Mouse (Mus musculus): ENCODE results near the gene Impdh1. TPM values are rescaled to one million over a fixed set of nuclear protein-coding genes. Genes with fewer than 3 reads are reported as not detected.
"Not testable (repeated sequence)": the region's sequence is repeated elsewhere in the genome, so short reads cannot be mapped to it uniquely, and the experiment has no call there.

Gene Impdh1
- polyA plus RNA-seq, 1 experiment from 2014 or later: 50.4 TPM

GRCm38 (mm10) chr6:29234272-29234671 is 18.1 kb upstream of the Impdh1 start:
- no peaks in the 10 kb centered on the region for H3K36me3 ChIP-seq
- H3K27me3 ChIP-seq: no peaks in the 10 kb centered on the region
- H3K4me3 ChIP-seq: no peak overlapping the region
- no peak overlapping the region for H3K4me2 ChIP-seq
- H3K27ac ChIP-seq: no peak overlapping the region
- WGBS: 37% methylated on average over 8 of the region's 8 CpGs
- no peak overlapping the region for H3K9ac ChIP-seq
- ATAC-seq (ENCODE audit: insufficient number of reproducible peaks, low FRiP score, low TSS enrichment, low read depth): no peak
- no peaks in the 10 kb centered on the region for H3K4me1 ChIP-seq
- no peaks in the 10 kb centered on the region for H3K9me3 ChIP-seq

- H3K27me3 ChIP-seq: no peaks in the 10 kb centered on the region
- no peaks in the 10 kb centered on the region for H3K36me3 ChIP-seq
- H3K4me3 ChIP-seq: no peak overlapping the region
- no peaks in the 10 kb centered on the region for H3K4me1 ChIP-seq
- H3K9ac ChIP-seq: no peak overlapping the region
- H3K27ac ChIP-seq: no peak overlapping the region
- WGBS: 71% methylated on average over 3 of the region's 3 CpGs
- no peak overlapping the region for H3K4me2 ChIP-seq
- ATAC-seq (ENCODE audit: insufficient number of reproducible peaks, low FRiP score, low TSS enrichment, low read depth): no peak
- no peaks in the 10 kb centered on the region for H3K9me3 ChIP-seq
Measured at GRCm38 (mm10) chr6:29233710-29234109, 17.5 kb upstream of the Impdh1 start.

- H3K9ac ChIP-seq: no peak overlapping the region
- H3K27ac ChIP-seq: no peak overlapping the region
- H3K4me3 ChIP-seq: no peak overlapping the region
- no peaks in the 10 kb centered on the region for H3K36me3 ChIP-seq
- 66% methylated on average over 6 of the region's 6 CpGs for WGBS
- no peaks in the 10 kb centered on the region for H3K27me3 ChIP-seq
- H3K9me3 ChIP-seq: no peaks in the 10 kb centered on the region
- H3K4me1 ChIP-seq: no peaks in the 10 kb centered on the region
- no peak overlapping the region for H3K4me2 ChIP-seq
- no peak for ATAC-seq (ENCODE audit: insufficient number of reproducible peaks, low FRiP score, low TSS enrichment, low read depth)
Measured at GRCm38 (mm10) chr6:29232321-29232720, 16.2 kb upstream of the Impdh1 start.

GRCm38 (mm10) chr6:29231799-29232198 is 15.6 kb upstream of the Impdh1 start:
- no peak overlapping the region for H3K9ac ChIP-seq
- no peaks in the 10 kb centered on the region for H3K9me3 ChIP-seq
- no peaks in the 10 kb centered on the region for H3K36me3 ChIP-seq
- 65% methylated on average over 3 of the region's 3 CpGs for WGBS
- no peak overlapping the region for H3K4me3 ChIP-seq
- H3K27me3 ChIP-seq: no peaks in the 10 kb centered on the region
- no peaks in the 10 kb centered on the region for H3K4me1 ChIP-seq
- H3K4me2 ChIP-seq: no peak overlapping the region
- H3K27ac ChIP-seq: no peak overlapping the region
- ATAC-seq (ENCODE audit: insufficient number of reproducible peaks, low FRiP score, low TSS enrichment, low read depth): no peak

- no peaks in the 10 kb centered on the region for H3K9me3 ChIP-seq
- no peaks in the 10 kb centered on the region for H3K27me3 ChIP-seq
- no peak overlapping the region for H3K4me2 ChIP-seq
- H3K36me3 ChIP-seq: no peaks in the 10 kb centered on the region
- no peak overlapping the region for H3K9ac ChIP-seq
- H3K4me1 ChIP-seq: no peaks in the 10 kb centered on the region
- H3K4me3 ChIP-seq: no peak overlapping the region
- ATAC-seq (ENCODE audit: insufficient number of reproducible peaks, low FRiP score, low TSS enrichment, low read depth): no peak
- H3K27ac ChIP-seq: no peak overlapping the region
- WGBS: 61% methylated on average over 6 of the region's 6 CpGs
Measured at GRCm38 (mm10) chr6:29230386-29230785, 14.2 kb upstream of the Impdh1 start.

DNA sequence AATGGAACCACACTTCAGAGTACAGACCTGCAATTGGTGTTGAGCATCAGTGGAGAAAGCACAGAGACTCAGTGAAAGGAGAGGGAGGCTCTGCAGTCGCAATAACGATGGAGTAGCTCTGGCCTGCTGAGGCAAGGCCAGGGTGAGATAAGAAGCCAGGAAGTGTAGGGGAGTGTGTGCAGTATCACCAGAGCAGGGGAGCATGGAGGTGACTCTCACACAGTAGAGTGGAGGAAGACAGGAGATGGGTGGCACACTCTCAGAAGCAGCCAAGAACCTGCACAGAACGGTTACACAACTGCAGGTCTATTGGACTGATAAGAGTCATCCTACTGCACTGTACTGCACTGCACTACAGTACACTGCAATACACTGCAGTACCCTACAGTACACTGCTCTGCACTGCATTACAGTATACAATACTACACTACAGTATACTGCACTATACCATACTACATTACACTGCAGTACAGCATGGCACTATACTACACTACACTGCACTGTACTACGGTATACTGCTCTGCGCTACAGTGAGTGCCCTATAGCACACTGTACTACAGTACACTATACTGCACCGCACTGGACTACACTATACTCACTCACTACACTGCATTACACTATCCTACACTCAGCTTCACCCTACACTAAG is 13.2 kb upstream of the Impdh1 start:
- 85% methylated on average over 6 of the region's 6 CpGs for WGBS
- Histone ChIP-seq H3K4me2 (no peak overlapping the region), H3K27me3 (no peaks in the 10 kb centered on the region), H3K9ac (no peak overlapping the region), H3K4me1 (no peaks in the 10 kb centered on the region), H3K27ac (no peak overlapping the region), H3K4me3 (no peak overlapping the region), H3K36me3 (no peaks in the 10 kb centered on the region), H3K9me3 (no peaks in the 10 kb centered on the region)
- ATAC-seq (ENCODE audit: insufficient number of reproducible peaks, low FRiP score, low TSS enrichment, low read depth): 0 out of 2 replicates have a peak, but pooled peaks have one; percentile 55

- not testable (repeated sequence) for ATAC-seq (ENCODE audit: insufficient number of reproducible peaks, low FRiP score, low TSS enrichment, low read depth); H3K9ac ChIP-seq
- H3K4me1 ChIP-seq: peaks cover 27% of the 10 kb centered on the region
Measured at GRCm38 (mm10) chr6:29217717-29218116, 1.6 kb upstream of the Impdh1 start.

GRCm38 (mm10) chr6:29215181-29215580 is 983 bp downstream of the Impdh1 start:
- Histone ChIP-seq H3K9ac (no peak overlapping the region), H3K4me1 (peaks cover 45% of the 10 kb centered on the region)

More at GRCm38 (mm10) chr6:29217717-29218116, 1.6 kb upstream of the Impdh1 start:
- H3K4me2 ChIP-seq, H3K9me3 ChIP-seq, H3K4me3 ChIP-seq, H3K27ac ChIP-seq, H3K36me3 ChIP-seq: not testable (repeated sequence)
- peaks cover 30% of the 10 kb centered on the region for H3K27me3 ChIP-seq
- WGBS: 76% methylated on average over 3 of the region's 3 CpGs

DNA sequence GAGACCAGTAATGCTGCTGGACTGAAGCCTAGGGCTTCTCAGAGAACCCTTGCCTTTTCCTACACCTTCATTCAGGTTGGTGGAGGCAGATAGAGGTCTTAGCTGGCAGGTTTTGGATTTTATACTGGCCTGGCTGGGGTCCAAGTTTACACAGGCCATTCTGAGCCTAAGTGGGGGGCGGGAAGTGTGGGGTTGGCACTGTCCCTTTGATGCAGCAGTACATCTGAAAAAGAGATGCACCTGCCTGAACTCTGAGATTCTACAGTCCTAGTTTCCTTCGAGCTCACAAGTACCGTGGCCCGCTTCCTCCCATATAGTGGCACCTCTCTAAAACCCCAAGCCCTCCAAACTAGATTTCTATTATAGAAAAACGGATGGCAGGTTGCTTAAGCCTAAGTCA is 1.4 kb downstream of the Impdh1 start:
- Histone ChIP-seq H3K4me3 (peak overlapping the region; percentile 58; the same call in 1 of the 2 replicates), H3K4me1 (peaks cover 46% of the 10 kb centered on the region), H3K9ac (no peak overlapping the region), H3K9me3 (no peaks in the 10 kb centered on the region), H3K27me3 (peaks cover 30% of the 10 kb centered on the region), H3K36me3 (no peaks in the 10 kb centered on the region), H3K27ac (no peak overlapping the region), H3K4me2 (peak overlapping the region; percentile 98; the same call in 1 of the 2 replicates)
- ATAC-seq (ENCODE audit: insufficient number of reproducible peaks, low FRiP score, low TSS enrichment, low read depth): no peak
- 43% methylated on average over 5 of the region's 5 CpGs for WGBS

More at GRCm38 (mm10) chr6:29215181-29215580, 983 bp downstream of the Impdh1 start:
- Histone ChIP-seq H3K36me3 (no peaks in the 10 kb centered on the region), H3K9me3 (no peaks in the 10 kb centered on the region), H3K27me3 (peaks cover 30% of the 10 kb centered on the region), H3K4me2 (peak overlapping the region; percentile 98), H3K27ac (no peak overlapping the region), H3K4me3 (peak overlapping the region; percentile 58)
- 13% methylated on average over 9 of the region's 9 CpGs for WGBS
- no peak for ATAC-seq (ENCODE audit: insufficient number of reproducible peaks, low FRiP score, low TSS enrichment, low read depth)

DNA sequence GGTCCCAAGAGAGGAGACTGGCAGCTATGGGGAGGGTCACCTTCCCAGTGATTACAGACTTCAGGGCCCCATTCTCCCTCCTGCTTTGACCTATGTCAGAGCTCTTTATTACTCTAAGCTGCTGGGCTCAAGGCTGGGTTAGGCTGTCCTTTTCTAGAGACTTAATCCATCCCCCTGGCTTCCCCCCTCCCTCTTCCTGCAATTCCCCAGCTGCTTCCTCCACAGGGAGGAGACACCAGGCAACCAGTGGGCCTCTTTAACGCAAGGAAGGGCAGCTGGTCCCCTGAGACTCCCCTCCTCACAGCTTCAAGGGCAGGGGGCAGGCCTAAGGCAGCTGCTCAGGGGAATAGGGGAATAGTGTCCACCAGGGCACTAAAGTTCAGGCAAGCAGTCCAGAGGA is 1.9 kb downstream of the Impdh1 start:
- H3K4me3 ChIP-seq: no peak overlapping the region
- H3K9ac ChIP-seq: no peak overlapping the region
- H3K4me2 ChIP-seq: no peak overlapping the region
- 14% methylated on average over 1 of the region's 1 CpGs for WGBS
- H3K27me3 ChIP-seq: peaks cover 30% of the 10 kb centered on the region
- H3K36me3 ChIP-seq: no peaks in the 10 kb centered on the region
- peaks cover 46% of the 10 kb centered on the region for H3K4me1 ChIP-seq
- H3K27ac ChIP-seq: no peak overlapping the region
- ATAC-seq (ENCODE audit: insufficient number of reproducible peaks, low FRiP score, low TSS enrichment, low read depth): no peak
- no peaks in the 10 kb centered on the region for H3K9me3 ChIP-seq

- no peak for ATAC-seq (ENCODE audit: insufficient number of reproducible peaks, low FRiP score, low TSS enrichment, low read depth)
Measured at GRCm38 (mm10) chr6:29213436-29213835, 2.7 kb downstream of the Impdh1 start.

DNA sequence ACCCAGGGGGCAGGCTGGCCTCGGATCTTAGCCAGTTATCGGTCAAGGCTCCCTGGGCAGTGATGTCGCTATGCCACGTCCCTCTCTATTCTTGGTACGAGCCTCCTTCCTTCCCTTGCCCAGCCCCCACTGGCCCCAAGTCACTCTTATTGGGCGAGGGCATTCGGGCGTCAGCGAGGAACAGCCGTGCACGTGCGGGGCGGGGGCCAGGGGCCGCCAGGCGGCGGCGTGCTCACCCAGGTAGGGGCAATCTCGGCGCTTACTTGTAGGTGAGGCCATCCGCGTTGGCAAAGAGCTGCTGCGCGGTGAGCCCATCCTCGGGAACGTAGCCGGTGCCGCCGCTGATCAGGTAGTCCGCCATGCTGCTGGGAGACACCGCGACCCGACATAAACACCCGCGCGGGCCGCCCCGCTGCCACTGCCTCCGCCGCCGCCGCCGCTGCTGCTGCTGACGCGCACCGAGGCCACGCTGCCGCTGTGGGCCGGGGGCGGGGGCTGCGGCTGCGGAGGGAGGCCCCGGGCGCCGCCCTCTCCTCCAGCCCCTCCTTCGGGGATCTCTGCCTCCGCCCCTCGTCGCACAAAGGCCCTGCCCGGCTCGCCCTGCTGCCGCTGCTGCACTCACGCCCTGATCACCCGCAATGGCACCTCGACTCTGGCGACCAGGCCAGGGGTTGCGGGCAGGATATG is 4.2 kb downstream of the Impdh1 start:
- peak; percentile 88 for ATAC-seq (ENCODE audit: insufficient number of reproducible peaks, low FRiP score, low TSS enrichment, low read depth)
- under 1% methylated on average over 65 of the region's 66 CpGs for WGBS
- Histone ChIP-seq H3K36me3 (peaks cover 3% of the 10 kb centered on the region), H3K9ac (peak overlapping the region; percentile 77), H3K27me3 (peaks cover 30% of the 10 kb centered on the region), H3K4me1 (peaks cover 46% of the 10 kb centered on the region), H3K4me2 (peak overlapping the region; percentile 92), H3K27ac (peak overlapping the region; percentile 69), H3K4me3 (peak overlapping the region; percentile 75), H3K9me3 (no peaks in the 10 kb centered on the region)

More at GRCm38 (mm10) chr6:29213436-29213835, 2.7 kb downstream of the Impdh1 start:
- WGBS: 57% methylated on average over 5 of the region's 5 CpGs
- Histone ChIP-seq H3K4me1 (peaks cover 46% of the 10 kb centered on the region), H3K27me3 (peaks cover 30% of the 10 kb centered on the region), H3K4me3 (no peak overlapping the region), H3K9me3 (no peaks in the 10 kb centered on the region), H3K4me2 (no peak overlapping the region), H3K36me3 (no peaks in the 10 kb centered on the region), H3K9ac (no peak overlapping the region), H3K27ac (no peak overlapping the region)

All from limb, embryonic 15.5 days (tissue).